Mouse (Mus musculus): ENCODE data around the gene Lrrc10.
"Not testable (repeated sequence)": the region's sequence is repeated elsewhere in the genome, so short reads cannot be mapped to it uniquely, and the experiment has no call there.

Lrrc10 gene

DNA sequence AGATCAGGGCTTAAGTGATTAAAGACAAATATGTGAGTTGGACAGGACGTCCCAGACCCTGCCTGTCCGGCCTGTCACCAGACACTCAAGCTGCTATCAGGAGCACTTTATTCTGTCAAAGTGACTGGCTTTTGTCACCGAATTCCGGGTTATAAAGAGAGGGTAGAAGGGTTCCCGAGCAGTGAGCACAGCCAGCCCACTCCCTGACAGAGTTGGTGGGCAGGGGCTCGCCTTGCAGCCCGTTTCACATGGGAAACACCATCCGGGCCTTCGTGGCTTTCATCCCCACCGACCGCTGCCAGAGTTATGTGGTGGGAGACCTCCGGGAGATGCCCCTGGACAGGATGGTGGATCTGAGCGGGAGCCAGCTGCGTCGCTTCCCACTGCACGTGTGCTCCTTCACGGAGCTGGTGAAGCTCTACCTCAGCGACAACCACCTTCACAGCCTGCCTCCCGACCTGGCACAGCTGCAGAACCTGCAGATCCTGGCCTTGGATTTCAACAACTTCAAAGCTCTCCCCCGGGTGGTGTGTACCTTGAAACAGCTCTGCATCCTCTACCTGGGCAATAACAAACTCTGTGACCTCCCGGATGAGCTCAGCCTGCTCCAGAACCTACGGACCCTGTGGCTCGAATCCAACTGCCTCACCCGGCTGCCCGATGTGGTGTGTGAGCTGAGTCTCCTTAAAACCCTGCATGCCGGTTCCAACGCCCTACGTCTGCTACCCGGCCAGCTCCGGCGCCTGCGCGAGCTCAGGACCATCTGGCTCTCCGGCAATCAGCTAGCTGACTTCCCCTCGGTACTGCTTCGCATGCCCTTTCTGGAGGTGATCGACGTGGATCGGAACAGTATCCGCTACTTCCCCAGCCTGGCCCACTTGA lies at the start of gene Lrrc10:
Lrrc10 (plus strand) TSS at position 167 of the 882 bp plus-strand sequence.
- no peak for DNase-seq (ENCODE audit: low spot score in 2 of 2)

- no peak for DNase-seq (ENCODE audit: low spot score in 2 of 2)
These were observed 49.4 kb upstream of the Lrrc10 start for GRCm38 (mm10) chr10:116995584-116996235.

DNA sequence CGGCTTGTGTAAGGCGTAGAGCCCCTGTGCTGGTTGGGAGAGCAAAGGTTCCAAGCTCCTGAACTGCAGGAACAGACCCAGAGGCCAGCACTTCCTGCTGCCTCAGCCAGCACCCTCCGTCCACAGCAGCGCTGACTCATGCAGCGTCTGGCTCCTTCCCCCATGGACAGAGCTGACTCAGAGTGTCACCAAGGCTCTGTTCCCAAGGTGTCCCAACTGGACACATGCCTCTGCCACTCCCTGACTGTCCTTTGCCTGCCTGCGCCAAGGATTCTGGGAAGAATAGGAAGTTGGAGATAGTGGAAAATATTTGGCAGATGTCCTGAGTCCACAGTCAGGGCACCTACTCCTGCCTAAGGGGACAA lies 48.9 kb upstream of the Lrrc10 start:
- no peak for DNase-seq (ENCODE audit: low spot score in 2 of 2)

DNA sequence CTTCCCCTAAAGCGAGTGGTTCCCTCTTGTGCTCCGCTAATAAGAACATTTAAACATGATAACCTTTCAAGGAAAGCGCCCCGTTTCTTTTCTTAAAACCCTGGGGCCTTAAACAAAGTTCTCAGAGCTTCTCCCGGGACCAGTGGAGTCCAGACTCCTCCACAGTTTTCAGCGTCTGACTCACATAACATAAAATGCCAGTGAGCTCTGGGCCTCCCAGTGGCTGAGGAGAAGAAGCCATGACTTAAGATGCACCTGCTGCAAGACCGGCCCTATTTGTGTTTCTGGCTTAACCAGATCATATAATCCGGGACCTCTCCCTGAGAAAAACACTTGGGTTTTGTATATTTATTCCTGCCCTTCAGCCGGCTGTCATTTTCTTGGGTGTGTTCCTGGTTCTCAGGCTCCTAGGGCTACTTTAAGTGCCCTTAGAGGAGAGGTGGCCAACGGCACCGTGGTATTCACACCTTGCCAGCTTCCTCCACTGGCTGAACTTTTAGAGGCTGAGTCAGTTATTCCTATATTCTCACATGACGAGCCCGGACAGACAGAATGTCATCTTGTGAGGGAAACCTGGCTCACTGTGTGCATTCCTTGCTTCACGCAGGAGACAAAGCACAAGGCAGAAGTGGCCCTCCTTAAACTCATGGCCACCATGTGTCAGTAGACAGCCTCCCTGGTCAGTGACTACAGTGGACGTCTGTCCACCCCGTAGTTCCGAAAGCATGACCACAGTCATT lies 46.3 kb upstream of the Lrrc10 start:
- DNase-seq (ENCODE audit: low spot score in 2 of 2), result no peak

DNA sequence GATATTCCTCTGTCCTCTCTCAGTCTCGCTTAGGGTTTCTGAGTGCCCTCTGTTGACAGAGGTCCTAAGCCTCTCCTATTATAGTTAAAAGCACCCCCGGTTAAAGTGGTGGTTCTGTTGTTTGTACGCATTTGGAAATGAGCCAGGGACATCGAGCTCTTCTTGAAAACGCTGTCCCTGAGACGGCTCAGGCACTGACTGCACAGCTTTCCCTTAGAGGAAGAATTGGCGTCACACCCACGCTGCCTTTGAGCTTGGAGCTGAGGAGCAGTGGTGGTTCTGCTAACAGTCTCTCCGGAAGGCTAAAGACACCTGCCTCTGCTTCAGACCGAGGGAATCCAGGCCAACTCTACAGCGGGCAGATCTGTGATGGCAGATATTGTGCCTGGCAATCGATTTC lies 44.2 kb upstream of the Lrrc10 start:
- no peak for DNase-seq (ENCODE audit: low spot score in 2 of 2)

GRCm38 (mm10) chr10:117004695-117005094 lies 40.4 kb upstream of the Lrrc10 start:
- DNase-seq (ENCODE audit: low spot score in 2 of 2), result no peak

DNA sequence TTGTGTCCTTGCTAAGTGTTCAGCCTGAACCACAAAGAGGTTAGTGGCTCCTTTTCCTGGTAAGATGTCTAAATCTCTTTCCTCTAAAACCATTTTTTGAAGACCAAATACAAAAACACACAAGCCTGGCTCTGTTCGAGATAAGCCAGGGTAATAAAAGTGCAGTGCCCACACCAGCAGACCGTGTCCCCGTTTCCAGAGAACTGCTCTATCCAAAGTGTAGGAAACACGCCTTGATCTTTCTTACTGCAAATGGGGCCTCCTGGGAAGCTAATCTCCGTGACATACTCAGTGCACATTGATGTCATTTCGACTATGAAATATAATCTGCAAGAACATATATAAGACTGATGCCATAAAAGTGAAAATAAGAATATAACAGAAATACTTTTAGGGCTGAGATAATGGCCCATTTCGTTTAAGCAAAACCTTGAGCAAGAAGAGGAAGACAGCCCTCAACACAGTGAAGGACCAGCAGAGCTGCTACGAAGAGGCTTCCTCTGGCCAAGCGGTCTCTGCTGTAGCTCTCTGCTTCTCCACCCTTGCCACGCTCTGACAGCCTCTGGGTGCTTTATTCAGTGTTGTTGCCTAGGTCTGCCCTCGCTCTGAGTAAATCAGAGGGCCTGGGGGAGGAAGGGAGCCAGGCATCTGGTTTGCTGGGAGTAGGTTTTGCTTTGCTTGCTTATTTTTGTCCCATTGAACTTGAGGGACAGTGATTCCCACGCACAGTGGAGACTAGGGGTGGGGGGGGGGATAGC lies 39.3 kb upstream of the Lrrc10 start:
- DNase-seq (ENCODE audit: low spot score in 2 of 2), result no peak

- no peak for DNase-seq (ENCODE audit: low spot score in 2 of 2)
These were observed 35.5 kb upstream of the Lrrc10 start for GRCm38 (mm10) chr10:117009691-117010090.

GRCm38 (mm10) chr10:117011047-117011446 lies 34.1 kb upstream of the Lrrc10 start:
- DNase-seq (ENCODE audit: low spot score in 2 of 2), result no peak

GRCm38 (mm10) chr10:117013689-117014390 lies 31.3 kb upstream of the Lrrc10 start:
- no peak for DNase-seq (ENCODE audit: low spot score in 2 of 2)

DNA sequence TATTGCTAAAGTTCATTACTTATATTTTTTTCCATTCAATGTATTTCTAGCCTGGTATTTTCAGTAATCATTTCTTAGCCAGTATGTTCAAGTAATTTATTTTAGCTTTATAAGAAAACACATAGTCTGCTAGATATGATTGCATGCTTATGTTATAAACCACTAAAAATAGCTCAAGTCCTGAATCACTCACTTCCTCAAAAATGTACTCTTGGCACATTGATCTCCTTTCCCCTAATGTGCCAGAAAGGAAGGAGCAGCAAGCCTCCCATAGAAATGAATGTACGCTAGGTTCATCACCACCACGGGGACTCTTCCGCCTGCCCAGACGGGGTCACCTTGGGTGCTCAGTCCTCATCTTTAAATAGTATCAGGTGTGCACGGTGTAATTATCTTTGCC lies 30.6 kb upstream of the Lrrc10 start:
- no peak for DNase-seq (ENCODE audit: low spot score in 2 of 2)

- no peak for DNase-seq (ENCODE audit: low spot score in 2 of 2)
These were observed 26.8 kb upstream of the Lrrc10 start for GRCm38 (mm10) chr10:117018281-117018840.

DNA sequence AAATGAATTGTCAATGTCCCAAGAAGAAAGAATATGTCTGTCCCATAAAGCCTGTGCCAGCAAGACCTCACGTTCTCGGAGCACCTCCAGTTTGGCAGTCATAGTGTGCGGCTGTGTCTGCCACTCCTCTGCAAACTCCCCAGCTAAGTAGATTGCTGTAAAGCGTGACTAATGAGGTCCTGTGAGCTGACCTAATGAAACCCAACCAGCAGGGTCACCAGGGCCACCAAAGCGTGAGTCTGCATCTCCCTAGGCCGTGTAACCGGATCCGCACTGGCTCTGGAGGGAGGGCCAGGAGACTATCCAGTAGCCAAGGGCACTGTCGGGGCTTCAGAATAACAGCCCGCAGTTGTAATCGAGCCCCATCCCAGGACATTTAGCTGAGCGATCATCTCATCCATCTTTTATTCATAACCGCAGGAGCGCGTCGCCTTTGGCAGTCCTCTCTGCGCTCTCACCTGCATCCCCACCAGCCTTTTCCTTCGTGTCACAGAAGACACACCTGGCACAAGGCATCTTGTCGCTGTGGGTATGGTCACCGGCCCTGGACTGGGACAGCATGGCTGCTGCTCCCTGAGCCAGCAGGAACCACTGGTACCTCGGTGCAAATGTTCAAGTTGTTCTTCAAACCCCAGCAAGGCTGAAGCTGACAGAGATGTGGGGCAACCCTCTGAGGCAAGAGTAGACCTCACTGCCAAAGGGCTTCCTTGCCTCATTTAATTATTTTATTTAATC lies 24.0 kb upstream of the Lrrc10 start:
- DNase-seq (ENCODE audit: low spot score in 2 of 2), result no peak

- DNase-seq (ENCODE audit: low spot score in 2 of 2), result no peak
These were observed 21.4 kb upstream of the Lrrc10 start for GRCm38 (mm10) chr10:117023693-117024092.

DNA sequence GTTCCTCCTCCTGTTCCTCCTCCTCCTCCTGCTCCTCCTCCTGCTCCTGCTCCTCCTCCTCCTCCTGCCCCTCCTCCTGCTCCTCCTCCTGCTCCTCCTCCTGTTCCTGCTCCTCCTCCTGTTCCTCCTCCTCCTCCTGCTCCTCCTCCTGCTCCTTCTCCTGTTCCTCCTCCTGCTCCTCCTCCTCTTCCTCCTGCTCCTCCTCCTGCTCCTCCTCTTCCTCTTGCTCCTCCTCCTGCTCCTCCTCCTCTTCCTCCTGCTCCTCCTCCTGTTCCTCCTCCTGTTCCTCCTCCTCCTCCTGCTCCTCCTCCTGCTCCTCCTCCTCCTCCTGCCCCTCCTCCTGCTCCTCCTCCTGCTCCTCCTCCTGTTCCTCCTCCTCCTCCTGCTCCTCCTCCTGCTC lies 19.4 kb upstream of the Lrrc10 start:
- DNase-seq (ENCODE audit: low spot score in 2 of 2), result not testable (repeated sequence)

- no peak for DNase-seq (ENCODE audit: low spot score in 2 of 2)
These were observed 19.0 kb upstream of the Lrrc10 start for GRCm38 (mm10) chr10:117026176-117026575.

GRCm38 (mm10) chr10:117031160-117031559 lies 14.0 kb upstream of the Lrrc10 start:
- DNase-seq (ENCODE audit: low spot score in 2 of 2), result no peak

GRCm38 (mm10) chr10:117033785-117034184 lies 11.4 kb upstream of the Lrrc10 start:
- DNase-seq (ENCODE audit: low spot score in 2 of 2), result peak; percentile 54 to 87

DNA sequence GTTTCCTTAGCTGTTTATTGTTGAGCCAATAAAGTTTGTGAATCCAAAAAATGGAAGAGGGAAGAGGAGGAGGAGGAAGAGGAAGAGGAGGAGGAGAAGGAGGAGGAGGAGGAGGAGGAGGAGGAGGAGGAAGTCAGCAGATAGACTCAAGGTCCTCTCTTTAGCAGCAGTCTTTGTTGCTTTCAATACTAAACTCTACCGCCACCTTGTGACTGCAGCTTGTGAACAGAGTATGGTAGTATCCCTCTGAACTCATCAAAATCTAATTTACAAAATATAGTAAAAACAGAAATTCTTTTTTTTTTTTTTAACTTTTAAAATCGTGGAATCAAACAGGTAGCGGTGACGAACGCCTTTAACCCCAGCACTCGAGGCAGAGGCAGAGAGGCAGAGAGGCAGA lies 4.8 kb upstream of the Lrrc10 start:
- no peak for DNase-seq (ENCODE audit: low spot score in 2 of 2)

DNA sequence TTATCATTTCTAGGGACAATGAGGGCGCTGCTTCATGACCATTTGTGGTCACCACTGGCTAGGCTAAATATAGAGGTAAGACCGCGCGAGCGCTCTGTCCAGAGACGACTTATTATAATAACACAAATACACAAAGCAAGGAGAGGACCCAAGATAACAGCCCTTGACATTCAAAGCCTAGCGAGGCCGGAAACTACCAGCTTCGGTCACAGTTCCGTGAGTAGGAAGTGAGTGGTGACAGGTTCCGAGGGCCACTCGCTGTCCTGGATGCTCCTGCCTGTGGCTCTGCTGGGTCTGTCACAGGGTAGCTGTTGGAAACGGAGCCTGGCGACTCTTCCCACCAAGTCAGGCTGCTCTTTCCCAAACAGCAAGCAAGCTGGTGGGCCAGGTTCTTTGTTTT lies 2.8 kb upstream of the Lrrc10 start:
- DNase-seq (ENCODE audit: low spot score in 2 of 2), result no peak

Measured in spleen, postnatal 10 days (tissue).